Mouse (Mus musculus) CH12.LX (cell line): ENCODE data around the gene Irak3. TPM values are rescaled to one million over a fixed set of nuclear protein-coding genes. Genes with fewer than 3 reads are reported as not detected.
A peak's percentile ranks its signal among the peaks of the same experiment; 100 is the strongest.

Experiments
- DNase-seq: peaks from one replicate; pipeline ENCODE4 v3.0.0-alpha.2; 2013; ENCODE audit errors: extremely low read depth
- H3K27ac ChIP-seq: 2 replicates; pipeline ENCODE4 v1.5.1; 2012; ENCODE audit warnings: low read depth, mild to moderate bottlenecking, control low read depth, moderate library complexity; ENCODE audit not compliant: insufficient read depth
- H3K27me3 ChIP-seq: replicated peaks from 2 replicates; pipeline ENCODE3; 2012; ENCODE audit warnings: inconsistent platforms
- H3K36me3 ChIP-seq, 2 experiments: replicated peaks in 1 of 2; 2 replicates each; pipeline versions ENCODE3 to v1.6.1; 2012; ENCODE audit warnings: inconsistent platforms in 1 of 2, low read length in 1 of 2, mild to moderate bottlenecking in 1 of 2, mixed read lengths in 1 of 2, moderate library complexity in 1 of 2; ENCODE audit not compliant: control insufficient read depth in 1 of 2, insufficient read depth in 1 of 2
- H3K4me1 ChIP-seq, 2 experiments: 2 replicates each; pipeline ENCODE4 v1.6.1; 2012; ENCODE audit warnings: inconsistent platforms in 1 of 2, moderate library complexity in 1 of 2; ENCODE audit not compliant: insufficient read depth in 2 of 2, control insufficient read depth in 1 of 2
- H3K4me2 ChIP-seq: 2 replicates; pipeline ENCODE4 v1.6.1; 2012; ENCODE audit warnings: low read depth, mild to moderate bottlenecking, control low read depth; ENCODE audit not compliant: poor library complexity, insufficient read depth, severe bottlenecking
- H3K4me3 ChIP-seq, 3 experiments: fragments of 150-350 bp in 1 of 3; sonication (generic) in 1 of 3; replicated peaks in 1 of 3; 2 replicates each; pipeline versions ENCODE3 to v1.5.1; 2011 to 2012; ENCODE audit warnings: low read depth in 2 of 3, low read length in 2 of 3, mild to moderate bottlenecking in 2 of 3, moderate library complexity in 2 of 3, control low read depth in 1 of 3, improper control_type of control experiment in 1 of 3, inconsistent platforms in 1 of 3, mixed read lengths in 1 of 3; ENCODE audit not compliant: poor library complexity in 1 of 3
- H3K79me2 ChIP-seq: replicated peaks from 2 replicates; pipeline ENCODE4 v1.6.1; 2012; ENCODE audit warnings: mild to moderate bottlenecking, moderate library complexity; ENCODE audit not compliant: control insufficient read depth, poor library complexity, insufficient read depth, severe bottlenecking; ENCODE audit errors: extremely low read depth
- H3K9ac ChIP-seq: 2 replicates; pipeline ENCODE4 v1.6.1; 2012; ENCODE audit warnings: low read depth, mild to moderate bottlenecking, control low read depth, moderate library complexity; ENCODE audit not compliant: insufficient read depth
- H3K9me3 ChIP-seq: replicated peaks from 2 replicates; pipeline ENCODE3; 2012; ENCODE audit warnings: low read length, inconsistent platforms, mixed read lengths
- BHLHE40 ChIP-seq: IDR thresholded peaks from 2 replicates; pipeline ENCODE4 v1.6.1; 2011; ENCODE audit warnings: mild to moderate bottlenecking, low read depth, low read length, improper control_type of control experiment
- CHD1 ChIP-seq: IDR thresholded peaks from 2 replicates; pipeline ENCODE4 v1.6.1; 2012; ENCODE audit warnings: low read depth, low read length, improper control_type of control experiment, inconsistent platforms
- CHD2 ChIP-seq: IDR thresholded peaks from 2 replicates; pipeline ENCODE4 v1.6.1; 2011; ENCODE audit warnings: low read length, improper control_type of control experiment
- CTCF ChIP-seq, 2 experiments: IDR thresholded peaks in 1 of 2; conservative IDR thresholded peaks in 1 of 2; 2 replicates each; pipeline ENCODE4 v1.5.1; 2011 to 2012; ENCODE audit warnings: low read depth in 2 of 2, low read length in 2 of 2, improper control_type of control experiment in 1 of 2, inconsistent platforms in 1 of 2, mild to moderate bottlenecking in 1 of 2, moderate library complexity in 1 of 2
- E2F4 ChIP-seq: IDR thresholded peaks from 2 replicates; pipeline ENCODE4 v1.6.1; 2011; ENCODE audit warnings: low read depth, low read length, improper control_type of control experiment; ENCODE audit not compliant: insufficient replicate concordance
- ELF1 ChIP-seq: IDR thresholded peaks from 2 replicates; pipeline ENCODE4 v1.6.1; 2014; ENCODE audit warnings: low read depth, mild to moderate bottlenecking, inconsistent platforms, low read length, improper control_type of control experiment
- EP300 ChIP-seq: IDR thresholded peaks from 2 replicates; pipeline ENCODE4 v1.6.1; 2011; ENCODE audit warnings: low read length, improper control_type of control experiment
- ETS1 ChIP-seq: conservative IDR thresholded peaks from 2 replicates; pipeline ENCODE4 v1.6.1; 2012; ENCODE audit warnings: low read depth, mild to moderate bottlenecking, inconsistent platforms, low read length, improper control_type of control experiment, moderate library complexity
- GABPA ChIP-seq: IDR thresholded peaks from 2 replicates; pipeline ENCODE4 v1.6.1; 2012; ENCODE audit warnings: low read depth, low read length, improper control_type of control experiment, inconsistent platforms; ENCODE audit not compliant: insufficient replicate concordance
- HCFC1 ChIP-seq: IDR thresholded peaks from 2 replicates; pipeline ENCODE4 v1.6.1; 2012; ENCODE audit warnings: low read depth, mild to moderate bottlenecking, inconsistent platforms, low read length, improper control_type of control experiment
- JUN ChIP-seq: IDR thresholded peaks from 2 replicates; pipeline ENCODE4 v1.6.1; 2011; ENCODE audit warnings: low read depth, mild to moderate bottlenecking, low read length, improper control_type of control experiment, moderate library complexity; ENCODE audit not compliant: insufficient read depth
- JUND ChIP-seq: conservative IDR thresholded peaks from 2 replicates; pipeline ENCODE4 v1.6.1; 2011; ENCODE audit warnings: low read depth, low read length, improper control_type of control experiment
- MAX ChIP-seq: IDR thresholded peaks from 2 replicates; pipeline ENCODE4 v1.6.1; 2011; ENCODE audit warnings: low read length, improper control_type of control experiment
- MAZ ChIP-seq: IDR thresholded peaks from 2 replicates; pipeline ENCODE4 v1.6.1; 2012; ENCODE audit warnings: low read depth, mild to moderate bottlenecking, inconsistent platforms, low read length, improper control_type of control experiment, moderate library complexity
- MXI1 ChIP-seq: IDR thresholded peaks from 2 replicates; pipeline ENCODE4 v1.6.1; 2011; ENCODE audit warnings: mild to moderate bottlenecking, low read depth, low read length, improper control_type of control experiment
- NRF1 ChIP-seq: IDR thresholded peaks from 2 replicates; pipeline ENCODE4 v1.6.1; 2014; ENCODE audit warnings: low read depth, mild to moderate bottlenecking, inconsistent platforms, low read length, improper control_type of control experiment, moderate library complexity
- PAX5 ChIP-seq: IDR thresholded peaks from 2 replicates; pipeline ENCODE4 v1.6.1; 2012; ENCODE audit warnings: low read length, inconsistent platforms, mixed read lengths
- POLR2A ChIP-seq: IDR thresholded peaks from 2 replicates; pipeline ENCODE4 v1.6.1; 2011; ENCODE audit warnings: low read depth, mild to moderate bottlenecking, improper control_type of control experiment, low read length
- POLR2AphosphoS2 ChIP-seq: IDR thresholded peaks from 2 replicates; pipeline ENCODE4 v1.6.1; 2011; ENCODE audit warnings: low read depth, low read length, improper control_type of control experiment
- RAD21 ChIP-seq: IDR thresholded peaks from 2 replicates; pipeline ENCODE4 v1.6.1; 2011; ENCODE audit warnings: low read depth, mild to moderate bottlenecking, low read length, improper control_type of control experiment, moderate library complexity
- RCOR1 ChIP-seq: conservative IDR thresholded peaks from 2 replicates; pipeline ENCODE4 v1.6.1; 2012; ENCODE audit warnings: low read depth, mild to moderate bottlenecking, inconsistent platforms, low read length, improper control_type of control experiment
- SIN3A ChIP-seq: IDR thresholded peaks from 2 replicates; pipeline ENCODE4 v1.6.1; 2012; ENCODE audit warnings: low read length, improper control_type of control experiment, inconsistent platforms
- SMC3 ChIP-seq: IDR thresholded peaks from 2 replicates; pipeline ENCODE4 v1.6.1; 2011; ENCODE audit warnings: low read depth, low read length, improper control_type of control experiment
- TBP ChIP-seq: conservative IDR thresholded peaks from 2 replicates; pipeline ENCODE4 v1.6.1; 2011; ENCODE audit warnings: low read depth, low read length, improper control_type of control experiment
- TCF12 ChIP-seq: IDR thresholded peaks from 2 replicates; pipeline ENCODE4 v1.6.1; 2014; ENCODE audit warnings: low read depth, mild to moderate bottlenecking, inconsistent platforms, low read length, improper control_type of control experiment
- USF1 ChIP-seq: IDR thresholded peaks from 2 replicates; pipeline ENCODE4 v1.6.1; 2014; ENCODE audit warnings: low read depth, mild to moderate bottlenecking, inconsistent platforms, low read length, improper control_type of control experiment
- USF2 ChIP-seq: conservative IDR thresholded peaks from 2 replicates; pipeline ENCODE4 v1.6.1; 2011; ENCODE audit warnings: low read depth, low read length, improper control_type of control experiment
- ZC3H11A ChIP-seq: IDR thresholded peaks from 2 replicates; pipeline ENCODE4 v1.6.1; 2012; ENCODE audit warnings: low read depth, mild to moderate bottlenecking, inconsistent platforms, low read length, improper control_type of control experiment
- ZKSCAN1 ChIP-seq: IDR thresholded peaks from 2 replicates; pipeline ENCODE4 v1.6.1; 2012; ENCODE audit warnings: low read depth, inconsistent platforms, low read length, improper control_type of control experiment, borderline replicate concordance
- ZMIZ1 ChIP-seq: IDR thresholded peaks from 2 replicates; pipeline ENCODE4 v1.6.1; 2012; ENCODE audit warnings: low read depth, mild to moderate bottlenecking, inconsistent platforms, low read length, improper control_type of control experiment
- ZNF384 ChIP-seq: IDR thresholded peaks from 2 replicates; pipeline ENCODE4 v1.6.1; 2012; ENCODE audit warnings: low read depth, low read length, improper control_type of control experiment, inconsistent platforms
- dilution Hi-C: fragments of 300-500 bp; cut with MboI; formaldehyde crosslinking; loops from 2 replicates; pipeline ENCODE4 v1.14.3; 2020; ENCODE audit warnings: low sequenced_read_pairs; ENCODE audit not compliant: extremely low pct_unique_long_range_greater_than_20kb, extremely low pct_ligation_motif_present
- in situ Hi-C: fragments of 300-500 bp; cut with MboI; formaldehyde crosslinking; loops from 3 replicates; pipeline ENCODE4 v1.14.3; 2019; ENCODE audit warnings: low sequenced_read_pairs, low pct_ligation_motif_present, low pct_unique_long_range_greater_than_20kb, mixed read lengths
- polyA plus RNA-seq: library from polyadenylated mRNA; unstranded; fragments of >175 nt; gene quantifications from 2 replicates; pipeline ENCODE4 v1.2.1, GENCODE M21; 2012; ENCODE audit warnings: low read depth; ENCODE audit not compliant: insufficient read length
- total RNA-seq, 2 experiments: library from RNA; depleted of rRNA; stranded (reverse); fragments of 300-350 nt in 1 of 2; fragments of >200 nt in 1 of 2; gene quantifications; 2 replicates each; pipeline ENCODE4 v1.2.3; 2012 to 2014

The Irak3 gene
- total and polyA plus RNA-seq, 3 experiments = 0.50 to 3.1 (median 1.1) TPM

DNA sequence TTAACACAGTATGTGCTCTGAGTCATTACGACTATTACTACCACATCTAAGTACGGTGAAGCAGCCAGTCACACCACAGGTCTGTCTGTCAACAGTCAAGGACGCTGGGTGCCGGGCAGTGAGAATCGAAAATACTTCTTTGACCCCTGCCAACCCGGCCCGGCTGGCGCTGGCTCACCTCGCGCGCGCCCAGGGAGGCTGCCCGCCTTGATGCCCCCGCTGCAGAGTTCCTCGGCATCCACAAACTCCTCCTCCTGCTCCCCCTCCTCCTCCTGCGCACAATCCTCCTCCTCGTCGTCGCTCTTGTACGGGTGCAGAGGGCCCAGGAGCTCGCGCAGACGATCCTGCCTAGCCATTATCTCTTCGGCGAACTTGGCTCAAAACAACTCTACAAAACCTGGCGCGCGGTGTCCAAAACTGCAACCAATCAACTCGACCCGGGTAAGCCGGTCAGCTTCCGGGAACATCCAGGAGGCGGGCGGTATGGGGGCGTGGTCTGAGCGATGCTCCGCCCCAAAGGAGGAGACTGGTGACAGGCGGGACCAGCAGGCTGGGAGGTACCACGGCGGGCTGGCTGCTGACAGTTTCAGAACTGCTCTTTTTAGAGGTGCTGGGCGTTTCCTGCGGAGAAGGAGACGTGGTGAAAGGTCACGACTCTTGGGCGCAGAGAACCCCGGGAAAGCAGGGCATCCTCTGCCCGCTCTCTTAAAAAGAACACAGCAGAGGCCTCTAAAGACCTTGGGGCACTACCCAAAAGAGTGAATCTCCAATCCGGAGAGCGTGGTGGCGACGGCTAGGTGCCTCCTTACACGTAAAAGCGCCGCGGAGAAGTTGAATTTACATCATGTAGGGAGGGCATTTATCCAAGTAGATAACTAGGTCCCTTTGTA is 89.2 kb downstream of the Irak3 start, which contains the start of gene Helb (continued):
- TF ChIP-seq RAD21 (no peak), USF1 (no peak), RCOR1 (no peak), ETS1 (no peak), POLR2AphosphoS2 (no peak; the same call in 1 of the 2 replicates), MXI1 (no peak), MAZ (no peak), POLR2A (peak; percentile 91)

DNA sequence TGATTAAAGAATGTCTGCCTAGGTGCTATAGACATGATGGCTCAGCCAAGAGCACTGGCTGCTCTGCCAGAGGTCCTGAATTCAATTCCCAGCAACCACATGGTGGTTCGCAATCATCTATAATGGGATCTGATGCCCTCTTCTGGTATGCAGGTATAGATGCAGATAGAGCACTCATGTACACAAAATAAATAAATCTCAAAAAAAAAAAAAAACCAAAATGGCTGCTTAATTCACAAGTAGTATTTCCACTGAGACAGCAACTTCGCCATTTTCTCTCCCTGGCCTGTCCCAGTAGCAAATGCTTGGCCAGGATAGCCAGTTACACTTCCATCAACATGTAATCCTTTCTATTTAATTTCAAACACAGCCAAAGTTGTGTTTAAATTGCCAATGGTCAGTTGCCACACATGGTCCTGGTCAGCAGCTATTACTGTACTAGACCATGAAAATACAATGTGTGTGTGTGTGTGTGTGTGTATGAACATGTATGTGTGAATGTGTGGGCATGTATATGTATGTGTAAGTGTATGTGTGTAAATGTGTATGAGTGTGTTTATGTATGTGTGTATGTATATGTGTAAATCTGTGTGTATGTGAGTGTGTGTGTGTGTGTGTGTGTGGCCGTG is 90.1 kb downstream of the Irak3 start:
- Histone ChIP-seq H3K36me3 (peaks cover 12 to 37% of the 10 kb centered on the region in 2 experiments), H3K9ac (peak overlapping the region; percentile 22), H3K4me2 (peak overlapping the region; percentile 60), H3K79me2 (no peaks in the 10 kb centered on the region), H3K9me3 (no peaks in the 10 kb centered on the region), H3K27ac (no peak overlapping the region), H3K4me1 (peaks cover 0 to 7% of the 10 kb centered on the region in 2 experiments; a peak in 1 of 4 replicates), H3K4me3 (peak overlapping the region; percentile 71 to 83 (median 77)), H3K27me3 (no peaks in the 10 kb centered on the region)
- dilution Hi-C loops = no loop called here
- in situ Hi-C loops = loop anchor here (25.0 kb wide), 1 partner anchor 475 kb away; no protein-coding TSS in a partner anchor
- DNase-seq = peak; percentile 14
- TF ChIP-seq ZNF384 (peak; percentile 68), PAX5 (no peak), EP300 (no peak), ELF1 (no peak), ZKSCAN1 (no peak), SIN3A (peak; percentile 12; the same call in 1 of the 2 replicates), JUN (no peak), TCF12 (no peak), USF1 (no peak), GABPA (no peak), USF2 (no peak), CHD2 (no peak), SMC3 (0 out of 2 replicates have a peak, but pooled peaks have one; percentile 4), ZC3H11A (no peak), TBP (no peak), CHD1 (no peak), JUND (no peak), MAX (no peak), BHLHE40 (no peak), ZMIZ1 (no peak), MXI1 (0 out of 2 replicates have a peak, but pooled peaks have one; percentile 40), RAD21 (no peak; the same call in 1 of the 2 replicates), E2F4 (no peak), HCFC1 (no peak), CTCF (conservative IDR thresholded peaks at IDR 0.05 in 1 of 2, IDR thresholded peaks at IDR 0.05 in 1 of 2; ENCODE audit: low read depth in 2 of 2, low read length in 2 of 2) (peak in 1 of 2 experiments; percentile 25; a peak in 2 of 4 replicates), MAZ (no peak), POLR2A (no peak), NRF1 (no peak)
